Mouse (Mus musculus): Measurements from ENCODE around the gene Arhgap15.

DNA sequence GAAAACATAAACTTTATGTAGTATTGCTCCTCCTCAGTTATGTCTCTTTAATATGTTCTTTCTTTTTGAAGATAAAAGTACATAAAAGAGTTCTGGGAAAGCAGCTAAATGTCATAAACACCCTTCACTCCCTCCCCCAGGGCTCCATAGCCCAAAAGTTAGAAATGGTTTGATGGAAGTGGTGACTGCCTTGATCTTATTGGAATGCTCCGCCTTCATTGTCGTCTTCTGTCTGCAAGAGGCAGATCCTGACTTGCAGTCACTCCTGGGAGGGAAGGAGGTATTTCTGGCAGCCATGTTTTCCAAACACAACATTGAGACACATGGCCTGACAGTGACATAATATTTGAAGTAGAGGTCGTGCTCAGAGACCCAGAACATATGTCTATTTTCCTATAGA lies 375.5 kb downstream of the Arhgap15 start:
- TF ChIP-seq CTCF (IDR thresholded peaks at IDR 0.05) (no peak), POLR2A (IDR thresholded peaks at IDR 0.05; ENCODE audit: insufficient read depth, low read depth, low read length) (no peak), EP300 (IDR thresholded peaks at IDR 0.05; ENCODE audit: insufficient read depth, low read depth, low read length) (no peak)

All from heart, adult 2 months (tissue).